Mouse (Mus musculus) midbrain, embryonic 11.5 days (tissue): ENCODE results near the gene Klhl1. TPM values are rescaled to one million over a fixed set of nuclear protein-coding genes. Genes with fewer than 3 reads are reported as not detected.

ENCODE experiments used
- ATAC-seq: fragments of 200-750 bp; cut with Nextera tagmentation; 2 replicates; pipeline ENCODE4 v1.8.0; 2017; ENCODE audit warnings: moderate TSS enrichment, moderate library complexity; ENCODE audit not compliant: low FRiP score
- DNase-seq: peaks from one replicate; pipeline ENCODE4 v3.0.0; 2015; ENCODE audit warnings: low spot score; ENCODE audit errors: missing footprints
- H3K27ac ChIP-seq: fragments of 300-500 bp; sonication (generic); 2 replicates; pipeline ENCODE4 v1.5.1; 2014; ENCODE audit warnings: low read depth, low read length
- H3K27me3 ChIP-seq: fragments of 300-500 bp; sonication (generic); 2 replicates; pipeline ENCODE4 v1.6.1; 2014; ENCODE audit warnings: mild to moderate bottlenecking, low read length, moderate library complexity, mixed read lengths; ENCODE audit not compliant: control insufficient read depth, insufficient read depth
- H3K36me3 ChIP-seq: fragments of 300-500 bp; sonication (generic); 2 replicates; pipeline ENCODE4 v1.6.1; 2014; ENCODE audit warnings: mild to moderate bottlenecking, low read length, moderate library complexity, mixed read lengths; ENCODE audit not compliant: control insufficient read depth, insufficient read depth
- H3K4me1 ChIP-seq: fragments of 300-500 bp; sonication (generic); 2 replicates; pipeline ENCODE4 v1.6.1; 2014; ENCODE audit warnings: low read length; ENCODE audit not compliant: control insufficient read depth, insufficient read depth
- H3K4me2 ChIP-seq: fragments of 300-500 bp; sonication (generic); 2 replicates; pipeline ENCODE4 v1.6.1; 2014; ENCODE audit warnings: mild to moderate bottlenecking, moderate library complexity
- H3K4me3 ChIP-seq: fragments of 300-500 bp; sonication (generic); 2 replicates; pipeline ENCODE4 v1.5.1; 2014; ENCODE audit warnings: low read depth, low read length
- H3K9ac ChIP-seq: fragments of 300-500 bp; sonication (generic); 2 replicates; pipeline ENCODE4 v1.6.1; 2014; ENCODE audit warnings: low read length
- H3K9me3 ChIP-seq: fragments of 300-500 bp; sonication (generic); 2 replicates; pipeline ENCODE4 v1.6.1; 2016; ENCODE audit warnings: low read length; ENCODE audit not compliant: control insufficient read depth
- WGBS: fragments of 180-500 bp; shearing (Covaris S2); extraction: QIAGEN DNeasy Blood & Tissue Kit; methylation state at CpG from one replicate; pipeline ENCODE4 v1.1.7; 2014; 5-methylcytosine and 5-hydroxymethylcytosine counted together
- polyA plus RNA-seq: library from polyadenylated mRNA; unstranded; fragments of >200 nt; fragmentation: Nextera tagmentation; extraction: Ambion mirVana; gene quantifications from 2 replicates; pipeline ENCODE4 v1.2.1, GENCODE M21; 2014

Gene Klhl1
- polyA plus RNA-seq, 1 experiment from 2014 or later, result 3.1 TPM

- Histone ChIP-seq H3K9me3 (no peaks in the 10 kb centered on the region), H3K4me1 (no peaks in the 10 kb centered on the region), H3K4me2 (no peak overlapping the region), H3K9ac (no peak overlapping the region), H3K36me3 (no peaks in the 10 kb centered on the region), H3K27ac (no peak overlapping the region), H3K27me3 (no peaks in the 10 kb centered on the region), H3K4me3 (no peak overlapping the region)
- ATAC-seq, result no peak
- WGBS, result 91% methylated on average over 7 of the region's 7 CpGs
- DNase-seq, result no peak
Observed at GRCm38 (mm10) chr14:96107396-96107795, 411.5 kb downstream of the Klhl1 start.

- Histone ChIP-seq H3K27ac (no peak overlapping the region), H3K9me3 (no peaks in the 10 kb centered on the region), H3K4me2 (no peak overlapping the region), H3K4me3 (no peak overlapping the region), H3K27me3 (no peaks in the 10 kb centered on the region), H3K4me1 (peaks cover 6% of the 10 kb centered on the region; the same call in 1 of the 2 replicates), H3K36me3 (no peaks in the 10 kb centered on the region), H3K9ac (no peak overlapping the region)
- peak; percentile 79 for ATAC-seq
- 21% methylated on average over 6 of the region's 6 CpGs for WGBS
- DNase-seq, result peak; percentile 87
Observed at GRCm38 (mm10) chr14:96081681-96082207, 437.2 kb downstream of the Klhl1 start.

- no peaks in the 10 kb centered on the region for H3K9me3 ChIP-seq
- H3K9ac ChIP-seq, result no peak overlapping the region
- H3K4me1 ChIP-seq, result no peaks in the 10 kb centered on the region
- DNase-seq (no peak), ATAC-seq (no peak)
- H3K36me3 ChIP-seq, result no peaks in the 10 kb centered on the region
- H3K4me3 ChIP-seq, result no peak overlapping the region
- H3K4me2 ChIP-seq, result no peak overlapping the region
- no peaks in the 10 kb centered on the region for H3K27me3 ChIP-seq
- no peak overlapping the region for H3K27ac ChIP-seq
- 74% methylated on average over 3 of the region's 3 CpGs for WGBS
Observed at GRCm38 (mm10) chr14:96065884-96066283, 453.0 kb downstream of the Klhl1 start.
